Mouse (Mus musculus): ENCODE results near the gene Exosc5. TPM values are rescaled to one million over a fixed set of nuclear protein-coding genes. Genes with fewer than 3 reads are reported as not detected.

The Exosc5 gene
- total RNA-seq, 2 experiments from 2014 or later: 39.6 to 54.0 TPM

DNA sequence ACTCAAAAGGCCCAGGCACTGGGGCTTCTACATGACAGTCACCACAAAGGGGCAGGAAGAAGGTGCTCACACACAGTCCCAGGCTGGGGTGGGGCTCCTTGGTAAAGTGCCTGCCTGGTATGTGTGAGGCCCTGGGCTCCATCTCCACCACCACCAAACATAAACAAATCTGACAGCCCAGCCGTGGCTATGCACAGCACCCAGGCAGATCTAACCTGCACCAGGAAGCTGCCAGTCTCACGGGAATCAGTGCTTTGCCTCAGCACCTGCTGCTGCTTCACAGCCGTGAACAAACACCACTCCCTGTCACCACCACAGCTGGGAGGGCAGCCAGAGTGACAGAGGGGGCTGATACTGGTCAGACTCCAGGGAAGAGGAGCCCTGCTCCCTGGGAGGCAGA is 22.6 kb upstream of the Exosc5 start:
- no peak for DNase-seq

DNA sequence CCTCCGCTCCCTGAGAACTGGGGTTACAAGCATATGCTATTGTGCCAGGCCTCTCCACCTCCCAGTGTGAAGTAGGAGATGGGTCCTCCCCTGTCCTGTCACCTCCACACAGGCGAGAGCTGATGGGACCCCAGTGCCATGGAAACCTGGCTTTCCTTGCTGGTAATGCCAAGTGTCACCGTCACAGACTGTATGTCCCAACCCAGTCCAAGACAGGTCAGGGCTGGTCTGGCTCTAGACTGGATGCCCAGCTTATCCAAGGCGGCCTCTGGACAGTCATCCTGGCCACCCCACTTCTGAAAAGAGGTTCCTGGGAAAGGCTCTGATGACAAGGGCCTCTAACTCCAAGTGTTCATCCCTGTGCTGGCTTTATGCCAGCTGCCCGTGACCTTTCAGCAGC is 21.9 kb upstream of the Exosc5 start:
- DNase-seq: no peak

DNA sequence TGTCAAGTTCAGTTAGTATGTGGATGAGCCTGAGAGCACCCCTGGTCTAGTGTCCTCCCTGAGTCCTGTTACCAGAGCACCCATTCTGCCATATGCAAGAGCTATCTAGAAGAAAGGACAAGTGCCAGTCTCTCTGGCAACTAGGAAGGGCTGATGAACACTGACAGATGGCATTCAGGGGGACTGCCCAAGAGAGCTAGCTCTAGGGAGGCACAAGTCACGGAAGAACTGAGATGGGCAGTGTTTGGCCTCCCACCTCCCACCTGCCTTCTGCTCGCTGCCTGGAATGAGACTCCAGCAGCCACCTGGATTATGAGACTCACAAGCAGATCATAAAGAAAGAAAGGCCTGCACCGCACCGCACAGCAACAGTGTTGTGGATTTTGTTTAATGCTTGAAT is 19.2 kb upstream of the Exosc5 start:
- DNase-seq: no peak

DNA sequence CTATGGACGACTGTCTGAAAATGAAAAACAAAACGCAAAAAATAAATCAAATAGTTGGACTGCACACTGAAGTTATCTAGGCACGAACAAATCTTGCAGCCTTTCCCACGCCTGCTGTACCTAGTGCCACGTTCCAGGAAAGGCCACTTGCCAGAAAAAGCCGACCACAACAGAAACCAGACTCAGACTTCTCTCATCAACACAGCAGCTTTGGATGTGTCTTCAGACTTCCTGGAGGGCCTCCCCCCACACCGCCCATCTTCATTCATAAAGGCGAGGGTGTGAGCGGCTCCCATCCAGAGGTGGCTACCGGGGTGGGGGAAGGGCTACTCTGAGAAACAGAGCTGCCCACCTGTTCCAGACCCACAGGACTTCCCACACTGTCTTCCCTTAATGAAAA is 14.8 kb upstream of the Exosc5 start:
- DNase-seq: no peak

DNA sequence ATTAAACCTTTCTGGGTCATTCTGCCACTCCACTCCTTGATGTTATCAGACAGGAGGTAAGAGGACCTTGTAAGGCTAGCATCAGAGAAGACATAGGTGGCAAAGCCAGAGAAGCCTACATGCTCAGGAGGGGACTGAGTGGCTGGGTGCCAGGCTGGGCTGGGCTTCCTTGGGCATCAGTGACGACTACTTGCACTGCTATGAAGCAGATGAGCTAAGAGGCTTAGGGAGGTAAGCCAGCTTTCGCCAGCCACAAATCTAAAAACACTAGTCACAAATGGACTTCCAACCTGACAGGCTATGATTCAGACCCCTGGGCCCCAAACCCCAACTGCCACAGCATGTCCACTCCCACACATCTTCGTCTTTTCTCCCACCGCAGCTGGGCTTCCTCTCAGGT is 14.3 kb upstream of the Exosc5 start:
- DNase-seq: no peak

DNA sequence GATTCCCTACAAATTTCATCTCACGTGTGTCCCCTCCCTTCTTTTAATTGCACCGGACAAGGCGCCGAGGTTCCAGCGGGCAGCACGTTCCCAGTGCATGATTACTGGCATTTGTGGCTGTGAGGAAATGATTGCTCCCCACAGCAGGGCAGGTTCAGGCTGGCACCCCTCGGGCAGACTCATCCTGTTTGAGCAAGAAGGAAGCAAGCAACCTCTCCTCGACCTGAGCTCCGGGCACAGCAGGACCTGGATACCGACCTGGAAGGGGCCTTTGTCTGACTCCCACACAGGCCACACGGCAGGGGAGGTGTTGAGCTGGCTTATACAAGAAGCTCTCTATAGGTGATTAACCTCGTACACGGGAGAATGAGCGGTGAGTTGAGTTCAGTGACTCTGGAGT is 13.9 kb upstream of the Exosc5 start:
- DNase-seq: no peak

DNA sequence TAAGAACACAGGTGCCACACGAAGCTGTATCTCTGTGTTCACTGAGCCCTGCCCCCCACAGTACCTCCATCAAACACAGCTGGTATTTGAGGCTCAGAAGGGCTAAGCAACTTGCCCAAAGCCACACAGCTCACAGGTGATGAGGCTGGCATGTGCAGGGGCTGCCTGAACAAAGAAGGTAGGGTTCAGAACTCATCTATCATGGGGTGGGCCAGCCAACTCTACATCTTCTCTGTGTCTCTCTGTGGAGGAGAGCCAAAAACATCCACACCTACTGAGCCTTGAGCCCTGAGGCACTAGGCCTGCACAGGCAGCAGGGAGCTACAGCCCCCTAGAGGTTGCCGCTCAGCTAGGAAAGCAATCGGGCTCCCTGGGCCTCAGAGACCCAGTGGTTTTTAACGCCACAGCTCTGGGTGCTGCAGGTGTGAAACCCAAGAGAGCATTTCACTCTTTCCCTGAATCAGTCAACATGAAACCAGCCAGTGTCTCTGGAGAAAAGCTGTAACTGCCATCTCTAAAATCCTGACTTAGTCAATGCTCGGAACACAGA is 11.3 kb upstream of the Exosc5 start:
- DNase-seq: no peak

DNA sequence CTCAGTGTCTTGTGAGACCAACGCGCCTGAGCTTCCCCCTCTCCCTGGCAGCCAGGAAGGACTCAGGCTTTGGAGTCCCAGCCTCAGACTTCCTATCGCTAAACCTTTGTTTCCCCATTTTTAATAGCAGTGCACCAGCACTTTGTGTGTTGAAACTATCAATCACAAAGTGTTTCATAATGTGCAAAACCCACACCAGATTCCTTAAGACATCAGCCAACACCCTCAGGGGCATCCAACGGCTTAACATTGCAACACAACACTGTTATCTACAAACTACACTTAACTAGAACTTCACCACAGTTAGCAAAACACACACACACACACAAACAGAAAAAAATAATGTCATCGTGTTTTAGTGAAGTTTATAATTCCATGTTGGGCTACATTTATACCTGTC is 9.1 kb upstream of the Exosc5 start:
- no peak for DNase-seq

DNA sequence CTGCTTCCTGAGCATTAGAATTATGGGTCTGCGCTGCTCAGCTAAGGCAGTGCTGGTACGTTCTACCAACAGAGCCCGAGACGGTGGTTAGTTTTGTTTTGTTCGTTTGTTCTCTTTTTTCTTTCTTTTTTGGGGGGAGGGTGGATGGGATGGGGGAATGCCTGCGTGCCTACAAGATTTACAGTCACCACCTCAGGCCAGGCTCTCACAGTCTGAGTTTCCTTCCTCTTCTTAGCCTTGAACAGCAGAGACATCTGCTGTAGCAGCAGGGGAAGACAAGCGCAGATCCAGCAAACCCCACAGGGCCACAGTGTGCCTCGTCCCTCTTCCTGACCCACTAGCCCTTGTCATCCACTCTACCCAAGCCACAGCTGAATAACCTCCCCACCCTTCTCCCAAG is 7.7 kb upstream of the Exosc5 start:
- DNase-seq: no peak

DNA sequence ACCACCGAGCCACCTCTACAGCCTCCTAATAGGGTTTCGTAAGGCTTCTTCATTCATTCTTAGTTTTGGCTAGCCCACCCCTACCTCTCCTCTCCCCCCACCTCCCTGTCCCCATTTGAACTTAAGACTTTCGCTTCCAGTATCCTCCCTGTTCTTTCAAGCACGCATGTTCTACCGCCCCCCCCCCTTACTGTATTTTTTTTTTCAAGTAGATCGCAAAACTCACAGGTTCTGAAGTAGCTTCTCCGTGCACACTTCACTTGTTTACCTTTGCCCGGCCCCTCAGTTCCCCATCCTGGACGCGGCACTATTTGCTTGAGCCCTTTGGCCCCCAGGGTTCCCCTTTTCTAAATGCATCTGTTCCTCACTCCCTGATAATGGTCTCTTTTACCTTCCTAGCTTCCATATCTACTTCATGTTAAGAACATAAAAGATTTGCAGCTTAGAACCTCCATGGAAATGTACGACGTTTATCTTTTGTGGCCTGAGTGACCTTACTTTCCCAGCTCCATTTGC is 6.7 kb upstream of the Exosc5 start:
- DNase-seq: no peak

DNA sequence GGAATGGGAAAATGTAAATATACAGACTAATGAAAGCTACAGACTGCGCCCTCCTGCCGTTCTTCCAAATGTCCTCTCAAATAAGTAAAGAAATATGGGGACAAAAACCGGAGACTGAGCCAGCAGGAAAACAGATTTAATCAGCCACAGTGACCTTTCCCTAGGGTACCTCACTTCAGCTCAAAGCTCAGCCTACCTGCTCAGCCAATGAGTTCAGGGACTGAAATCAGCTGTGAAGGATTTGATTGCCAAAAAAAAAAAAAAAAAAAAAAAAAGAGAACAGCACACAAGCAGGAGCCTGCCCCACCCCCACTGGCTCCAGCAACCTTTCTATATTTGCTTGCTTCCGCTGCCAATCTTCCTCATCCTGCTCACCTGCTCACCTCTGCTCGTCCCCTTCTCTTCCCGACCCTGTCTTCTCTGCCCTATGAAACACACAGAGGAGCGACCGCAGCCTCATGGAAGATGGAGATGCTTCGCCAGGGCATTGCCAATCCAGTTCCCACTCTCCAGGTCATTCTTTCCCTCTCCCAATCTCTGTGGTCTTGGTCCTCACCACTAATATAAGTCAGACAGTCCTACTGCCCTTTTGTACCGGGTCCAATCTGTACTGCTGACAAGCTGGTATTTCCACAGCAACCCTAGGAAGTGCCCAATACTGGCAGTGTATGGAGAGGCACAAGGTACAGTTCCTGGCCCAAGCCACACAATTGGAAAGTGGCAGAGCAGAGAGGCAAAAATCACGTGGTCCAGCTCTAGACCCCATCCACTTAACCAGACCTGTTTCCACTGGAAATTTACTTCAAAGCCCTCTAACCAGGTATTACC is 3.1 kb upstream of the Exosc5 start:
- peak in 1 of 2 experiments; percentile 49 for DNase-seq

DNA sequence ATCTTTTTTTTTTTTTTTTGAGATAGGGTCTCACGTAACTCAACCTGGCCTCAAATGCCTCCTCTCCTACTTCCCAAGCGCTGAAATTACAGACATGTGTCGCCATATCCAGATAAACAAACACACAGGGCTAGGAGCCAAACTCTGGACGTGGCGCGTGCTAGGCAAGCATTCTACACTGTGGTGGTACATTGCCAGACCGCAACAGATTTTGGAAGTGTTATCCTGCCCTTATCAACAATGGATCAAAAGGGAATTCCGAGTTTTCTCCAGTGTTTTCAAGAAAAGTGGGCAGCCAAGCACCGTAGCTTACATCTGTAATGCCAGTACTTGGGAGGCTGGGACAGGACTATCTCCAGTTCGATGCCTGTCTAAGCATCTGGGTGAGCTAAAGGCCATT is 1.2 kb upstream of the Exosc5 start:
- no peak for DNase-seq

DNA sequence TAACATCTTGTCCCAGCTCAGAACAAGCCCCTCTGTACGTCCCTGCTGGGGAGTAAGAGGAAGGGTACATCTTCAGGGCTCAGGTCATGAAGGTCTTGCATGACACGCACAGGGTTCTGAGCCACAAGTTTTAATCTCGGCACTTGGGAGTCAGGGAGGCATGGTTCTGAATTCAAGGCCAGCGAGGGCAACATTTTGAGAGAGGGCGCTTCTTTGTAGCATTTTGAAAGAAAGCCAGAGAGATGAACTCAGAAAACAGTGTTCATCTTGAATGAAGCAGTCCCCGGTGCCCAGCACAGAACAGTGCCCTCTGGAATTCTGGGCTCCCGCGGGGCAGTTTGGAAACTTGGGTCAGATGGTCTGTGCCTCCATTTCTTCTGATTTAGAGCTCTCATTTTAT is 7.4 kb downstream of the Exosc5 start:
- DNase-seq: no peak

DNA sequence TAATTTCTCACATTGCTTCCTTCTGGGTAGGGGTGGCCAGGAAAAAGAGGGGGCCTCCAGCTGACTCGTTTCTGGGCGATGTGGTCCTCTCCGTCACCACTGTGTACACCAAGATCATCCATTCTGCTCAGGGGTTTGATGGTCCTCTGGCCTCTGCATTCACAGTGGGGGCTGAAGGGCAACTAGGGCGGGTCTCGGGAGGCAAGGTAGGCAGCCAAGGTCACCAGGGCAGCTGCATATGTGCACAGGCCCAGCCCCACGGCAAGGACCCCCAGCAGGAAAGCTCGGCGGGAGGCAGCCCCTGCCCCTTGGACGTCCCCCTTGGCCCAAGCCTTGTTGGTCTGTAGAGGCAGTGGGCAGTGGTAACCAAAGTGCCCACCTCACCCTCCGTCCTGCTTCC is 10.2 kb downstream of the Exosc5 start:
- no peak for DNase-seq

DNA sequence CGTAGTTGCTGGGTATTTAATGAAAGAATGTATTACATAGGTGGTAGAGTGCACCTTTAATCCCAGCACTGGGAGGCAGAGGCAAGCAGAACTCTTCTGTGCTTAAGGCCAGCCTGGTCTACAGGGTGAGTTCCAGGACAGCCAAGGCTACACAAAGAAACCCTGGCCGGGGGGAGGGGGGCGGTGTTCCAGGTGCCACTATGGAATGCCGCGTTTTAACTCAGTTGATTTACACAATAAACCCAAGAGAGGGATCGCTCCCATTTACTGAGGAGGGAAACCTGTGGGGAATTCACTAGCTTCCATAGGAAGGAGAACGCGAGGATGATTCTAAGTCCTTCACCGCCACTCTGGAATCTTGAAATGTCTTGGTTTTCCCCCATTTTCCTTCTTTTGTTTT is 10.7 kb downstream of the Exosc5 start:
- DNase-seq: no peak

DNA sequence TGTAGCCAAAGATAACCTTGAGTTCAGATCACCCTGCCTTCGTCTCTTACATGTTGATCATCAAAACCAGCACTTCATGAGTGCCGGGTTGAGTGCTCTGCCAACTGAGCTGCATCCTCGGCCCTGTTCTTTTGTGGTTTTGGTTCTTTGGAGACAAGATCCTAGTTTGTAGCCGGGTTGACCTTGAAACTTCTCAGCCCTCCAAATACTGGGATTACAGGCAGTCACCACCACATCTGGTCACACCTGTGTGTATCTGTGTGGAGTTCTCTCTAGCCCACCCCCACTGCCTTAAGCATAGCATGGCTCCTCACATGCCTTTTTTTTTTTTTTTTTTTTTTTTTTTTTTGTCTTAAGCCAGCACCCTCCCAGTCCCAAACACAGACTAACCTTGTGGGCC is 11.1 kb downstream of the Exosc5 start:
- DNase-seq: no peak

DNA sequence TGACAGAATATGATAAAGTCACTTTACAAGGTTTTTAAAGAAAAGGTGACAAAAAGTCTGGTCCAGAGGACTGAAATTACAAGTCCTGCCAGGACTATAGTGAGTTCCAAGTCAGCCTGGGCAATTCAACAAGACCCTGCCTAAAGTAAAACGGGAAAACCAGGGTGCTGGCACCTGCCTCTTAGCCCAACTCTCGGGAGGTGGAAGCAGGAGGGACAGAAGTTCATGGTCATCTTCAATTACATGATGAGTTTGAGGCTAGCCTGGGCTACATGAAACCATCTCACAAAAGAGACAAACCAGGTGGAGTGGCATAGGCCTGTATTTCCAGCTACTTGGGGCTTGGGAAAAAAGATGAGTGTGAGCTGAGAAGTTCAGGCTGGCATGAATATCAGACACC is 12.7 kb downstream of the Exosc5 start:
- DNase-seq: no peak

DNA sequence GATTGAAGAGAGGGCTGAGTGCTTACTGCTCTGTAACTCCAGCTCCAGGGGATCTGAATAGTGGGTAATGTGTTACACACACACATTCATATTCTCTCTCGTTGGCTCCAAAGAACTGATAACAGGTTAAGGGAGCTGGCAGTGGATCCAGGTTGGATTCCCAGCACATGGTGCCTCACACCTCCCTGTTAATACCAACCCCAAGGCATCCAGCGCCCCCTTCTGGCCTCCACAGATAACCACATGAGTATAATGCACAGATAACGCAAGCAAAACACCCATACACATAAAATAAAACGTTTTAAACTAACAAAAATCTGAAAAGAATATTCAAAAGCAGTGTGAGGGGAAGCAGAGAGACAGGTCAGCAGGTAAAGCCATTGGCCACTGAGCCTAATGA is 13.5 kb downstream of the Exosc5 start:
- DNase-seq: no peak

DNA sequence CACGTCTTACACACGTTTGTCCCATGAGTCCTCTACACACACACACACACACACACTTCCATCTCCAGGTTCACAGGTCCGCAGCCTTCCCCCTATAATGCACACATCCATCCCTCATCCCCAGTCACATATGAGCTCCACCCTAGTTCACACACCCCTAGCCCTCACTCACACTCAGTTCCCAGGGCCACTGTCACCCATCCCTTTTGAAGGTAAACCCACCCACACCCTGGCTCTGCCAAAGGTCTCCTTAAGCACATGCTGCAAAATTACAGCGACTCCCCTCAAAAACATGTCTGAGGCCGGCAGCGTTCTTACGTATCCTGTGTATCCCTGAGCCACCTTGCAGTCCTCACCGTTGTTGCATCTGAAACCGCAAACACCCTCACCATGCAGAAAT is 15.3 kb downstream of the Exosc5 start:
- no peak for DNase-seq

DNA sequence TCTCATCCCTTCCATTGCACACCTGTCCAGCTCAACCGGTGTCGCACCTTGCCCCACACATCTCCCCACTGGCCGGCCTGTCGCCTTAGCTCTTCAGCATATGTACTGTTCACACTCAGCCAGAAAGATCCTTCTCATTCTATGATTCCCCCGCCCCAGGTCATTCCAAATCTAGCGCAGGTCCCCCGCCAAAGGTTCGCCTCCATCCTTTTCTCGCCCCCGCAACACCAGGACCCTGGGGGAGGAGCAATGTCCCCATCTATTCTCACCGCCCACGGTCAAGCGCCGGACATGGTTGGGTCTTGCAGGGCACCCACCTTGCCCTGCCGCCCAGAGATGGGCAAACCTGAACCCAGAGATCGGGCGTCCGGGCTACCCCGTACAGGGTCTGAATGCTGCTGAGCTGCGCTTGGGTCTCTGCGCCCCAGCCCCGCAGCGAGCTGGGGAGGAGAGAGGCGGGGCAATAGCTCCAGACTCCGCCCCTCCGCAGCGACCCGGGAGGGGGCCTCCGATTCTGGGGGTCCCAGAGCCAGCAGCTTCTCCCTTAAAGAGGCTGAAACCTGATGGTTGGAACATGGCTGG is 15.8 kb downstream of the Exosc5 start, which contains the start of gene Tmem91:
Tmem91 (minus strand) TSS at position 448 of the 582 bp plus-strand sequence.
- no peak for DNase-seq

DNA sequence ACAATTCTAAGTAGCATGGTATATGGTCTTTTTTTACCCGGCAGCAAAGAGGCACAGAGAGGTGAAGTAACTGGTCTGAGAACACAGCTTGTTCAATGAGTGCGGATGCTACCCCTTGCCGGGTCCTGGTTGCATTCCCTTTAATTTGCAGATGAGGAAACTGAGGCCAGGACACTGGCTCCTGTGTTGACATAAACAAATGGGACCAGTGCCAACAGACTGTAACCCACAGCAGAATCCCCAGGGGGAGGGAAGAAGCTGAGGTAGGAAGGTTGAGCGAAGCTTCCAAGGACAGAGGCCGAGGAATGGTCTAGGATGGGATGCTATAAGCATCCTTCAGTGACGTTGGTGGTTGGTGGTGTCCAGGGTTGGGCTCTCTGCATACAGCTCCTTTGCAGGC is 16.4 kb downstream of the Exosc5 start:
- no peak for DNase-seq

DNA sequence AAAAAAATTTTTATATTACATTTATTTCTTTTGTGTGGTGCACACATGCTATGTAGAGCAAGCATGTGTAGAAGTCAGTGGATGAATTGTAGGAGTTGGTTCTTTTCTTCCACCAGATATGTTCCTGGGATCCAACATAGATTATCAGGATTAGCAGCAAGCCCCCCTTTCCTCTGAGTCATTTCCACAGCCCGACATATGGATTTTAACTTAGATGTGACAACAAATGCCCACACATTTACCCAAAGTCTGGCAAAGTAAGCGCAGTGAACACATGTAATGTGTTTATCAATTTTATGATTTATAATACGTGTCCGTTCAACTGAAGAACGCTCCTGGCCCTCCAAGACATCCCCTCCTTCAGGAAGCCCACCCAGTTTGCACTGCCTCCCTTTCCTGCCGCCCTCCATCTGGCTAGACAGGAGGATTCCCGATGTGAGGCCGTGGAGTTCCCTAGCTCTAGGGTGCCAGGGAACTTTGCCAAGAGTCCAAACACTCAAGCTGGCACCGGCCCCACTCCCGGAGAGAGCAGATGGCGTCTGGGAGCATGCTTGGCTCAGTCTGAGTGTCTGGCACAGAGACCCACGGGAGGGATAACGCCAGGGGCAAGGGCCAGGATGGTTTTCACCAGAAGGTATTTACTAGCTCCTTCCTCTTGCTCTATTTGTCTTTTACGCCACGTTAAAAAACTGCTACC is 17.3 kb downstream of the Exosc5 start:
- peak; percentile 78 to 83 for DNase-seq

DNA sequence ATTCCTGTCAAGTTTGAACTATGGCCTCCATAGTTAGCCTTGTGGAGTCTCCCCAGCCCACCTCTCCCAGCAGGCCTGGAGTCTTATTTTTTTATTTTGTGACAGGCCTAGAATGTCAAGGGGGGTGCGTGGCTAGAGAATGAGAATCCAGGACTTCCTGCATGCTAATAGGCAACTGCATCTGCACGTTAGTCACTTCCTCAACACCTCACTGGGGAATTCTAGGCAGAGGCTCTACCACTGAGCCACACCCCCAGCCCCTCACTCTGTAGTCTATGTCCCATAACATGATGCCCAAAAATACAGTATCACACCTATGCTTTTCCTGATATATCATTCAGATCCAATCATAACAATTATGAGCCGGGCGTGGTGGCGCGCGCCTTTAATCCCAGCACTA is 18.0 kb downstream of the Exosc5 start:
- DNase-seq: no peak
